Mouse (Mus musculus) T-helper 1 cell (primary cell): Measurements from ENCODE around the gene Prdm2.

Experiments used
- in situ Hi-C: fragments of 300-600 bp; cut with MboI, MseI; formaldehyde crosslinking; loops from one replicate; pipeline ENCODE4 v1.15.1; 2025; ENCODE audit warnings: high pct_unique_total_duplicates

Gene Prdm2

DNA sequence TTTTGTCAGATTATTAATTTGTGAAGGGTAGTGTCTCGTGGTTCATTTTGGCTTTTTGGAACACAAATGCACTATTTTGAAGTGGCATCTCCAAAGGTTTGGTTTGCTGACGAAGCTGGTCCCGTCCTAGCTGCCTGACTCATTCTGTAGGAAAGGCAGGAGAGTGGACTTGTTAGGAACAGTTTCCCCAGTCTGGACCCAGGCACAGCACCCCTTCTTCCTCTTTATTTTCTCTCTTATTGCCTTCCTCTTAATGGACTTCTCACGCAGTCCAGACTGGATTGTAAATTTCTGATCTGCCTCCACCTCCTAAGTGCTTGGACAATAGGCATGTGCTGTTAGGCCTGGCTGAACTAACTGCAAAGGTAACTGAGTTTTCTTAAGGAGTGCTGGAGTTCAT lies 57.8 kb downstream of the Prdm2 start:
- in situ Hi-C loops, result no loop called here

DNA sequence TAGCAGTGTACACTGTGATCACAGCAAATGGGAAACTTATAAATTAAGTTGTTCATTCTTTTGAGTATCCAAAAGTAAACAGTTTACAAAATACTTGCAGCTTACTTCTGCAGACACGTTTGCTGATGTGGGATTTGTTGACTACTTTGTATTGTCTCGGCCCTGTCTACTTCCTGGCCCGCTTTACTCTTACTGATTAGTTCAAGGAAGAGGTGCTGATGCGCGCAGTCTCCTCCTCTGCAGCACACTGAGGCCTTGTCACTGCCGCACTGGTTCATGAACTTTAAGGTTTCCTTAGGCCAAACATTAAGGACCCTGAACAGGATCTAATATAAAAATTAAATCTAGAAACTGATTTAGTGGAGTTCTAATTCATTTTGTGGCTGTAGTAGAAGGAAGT lies 58.2 kb downstream of the Prdm2 start:
- in situ Hi-C loops, result no loop called here

DNA sequence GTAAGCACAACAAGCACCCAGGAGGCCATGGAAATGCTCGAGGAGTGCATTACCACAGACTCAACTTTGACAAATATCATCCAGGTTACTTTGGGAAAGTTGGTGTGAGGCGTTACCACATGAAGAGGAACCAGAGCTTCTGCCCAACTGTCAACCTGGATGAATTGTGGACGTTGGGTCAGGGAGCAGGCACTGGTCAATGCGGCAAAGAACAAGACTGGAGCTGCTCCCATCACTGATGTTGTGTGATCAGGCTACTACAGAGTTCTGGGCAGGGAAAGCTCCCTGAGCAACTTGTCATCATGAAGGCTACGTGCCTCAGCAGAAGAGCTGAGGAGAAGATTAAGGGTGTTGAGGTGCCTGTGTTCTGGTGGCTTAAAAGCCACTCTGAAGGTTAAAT lies 60.2 kb downstream of the Prdm2 start:
- in situ Hi-C loops, result no loop called here

DNA sequence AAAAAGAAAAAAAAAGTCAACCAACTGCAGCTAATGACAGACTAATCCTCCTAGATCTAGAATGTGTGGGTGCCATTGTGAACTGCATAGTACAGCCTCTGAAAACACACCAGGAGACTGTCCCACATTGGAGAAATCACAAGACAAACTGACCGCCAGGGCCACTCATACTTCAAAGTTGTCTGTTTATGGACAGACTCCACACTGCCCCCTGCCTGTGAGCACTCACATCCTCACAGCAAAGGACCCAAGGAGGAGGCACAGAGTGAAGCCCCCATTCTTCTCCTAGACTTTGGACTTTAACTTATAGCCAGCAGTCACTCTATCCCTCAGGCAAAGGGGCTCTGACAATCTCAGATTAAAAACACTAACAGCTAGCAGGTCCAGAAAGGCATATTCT lies 61.5 kb downstream of the Prdm2 start:
- in situ Hi-C loops, result no loop called here

DNA sequence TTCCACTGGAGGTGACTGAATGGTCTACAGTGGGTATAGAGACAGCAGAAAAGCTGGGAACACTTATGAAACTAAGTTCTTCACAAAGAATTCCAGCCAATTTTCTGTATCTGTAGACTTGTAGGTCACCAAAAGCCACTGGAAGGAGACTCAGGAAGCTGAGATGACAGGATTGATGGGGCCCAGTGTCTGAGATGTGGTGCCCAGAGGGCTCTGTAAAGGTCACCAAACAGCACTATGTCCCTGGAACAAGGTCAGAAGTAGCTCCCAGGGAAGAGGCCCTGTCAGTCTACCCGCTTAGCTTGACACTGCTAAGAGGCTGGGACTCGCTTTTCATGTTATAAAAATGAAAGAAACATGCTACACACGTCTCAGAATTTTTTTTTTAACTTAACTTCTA lies 65.1 kb downstream of the Prdm2 start:
- in situ Hi-C loops, result no loop called here

DNA sequence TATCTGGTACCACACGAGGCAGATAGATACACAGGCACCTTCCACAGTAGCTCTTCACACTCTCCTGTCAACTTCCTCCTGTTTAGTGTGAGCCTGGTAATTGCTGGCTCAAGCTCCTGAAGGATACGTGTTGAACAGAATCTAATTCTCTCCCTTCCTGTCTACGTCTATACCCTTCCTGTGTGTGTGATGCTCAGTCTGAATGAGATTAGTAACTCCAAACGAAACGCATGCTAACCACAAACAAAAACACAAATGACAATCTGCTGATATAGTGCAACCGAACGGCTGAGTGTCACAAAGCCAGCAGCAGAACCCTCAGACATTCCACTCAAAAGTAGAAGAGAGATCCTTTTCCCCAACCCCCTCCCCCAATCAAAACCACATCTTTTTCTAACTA lies 69.2 kb downstream of the Prdm2 start:
- in situ Hi-C loops, result no loop called here

DNA sequence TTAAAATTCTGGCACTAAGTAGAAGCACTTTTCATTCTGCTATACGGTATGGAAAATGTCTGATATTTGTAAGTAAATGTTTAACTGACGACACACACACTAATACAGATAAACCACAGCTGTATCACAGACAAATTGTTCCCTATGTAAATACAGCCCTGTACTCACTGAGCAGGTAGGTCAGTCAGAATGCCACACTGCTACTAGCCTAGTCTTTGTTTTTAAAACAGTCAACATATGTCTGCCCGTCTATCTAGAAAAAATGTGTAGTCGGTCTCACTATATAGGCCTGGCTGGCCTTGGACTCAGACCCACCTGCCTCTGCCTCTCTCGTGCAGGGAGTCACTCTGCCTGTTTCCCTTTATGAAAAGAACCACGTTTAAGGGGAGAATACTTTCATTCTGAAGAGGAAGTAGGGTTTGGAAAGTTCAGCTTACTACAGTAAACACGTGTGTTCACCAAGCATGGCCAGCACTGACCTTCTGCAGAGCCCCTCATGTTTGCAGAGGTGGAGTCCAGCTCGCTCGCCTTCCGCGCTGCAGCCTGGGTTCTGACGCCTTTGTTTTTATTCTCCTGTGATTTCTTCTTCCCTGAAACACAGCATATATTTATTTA lies 71.0 kb downstream of the Prdm2 start:
- in situ Hi-C loops, result no loop called here

DNA sequence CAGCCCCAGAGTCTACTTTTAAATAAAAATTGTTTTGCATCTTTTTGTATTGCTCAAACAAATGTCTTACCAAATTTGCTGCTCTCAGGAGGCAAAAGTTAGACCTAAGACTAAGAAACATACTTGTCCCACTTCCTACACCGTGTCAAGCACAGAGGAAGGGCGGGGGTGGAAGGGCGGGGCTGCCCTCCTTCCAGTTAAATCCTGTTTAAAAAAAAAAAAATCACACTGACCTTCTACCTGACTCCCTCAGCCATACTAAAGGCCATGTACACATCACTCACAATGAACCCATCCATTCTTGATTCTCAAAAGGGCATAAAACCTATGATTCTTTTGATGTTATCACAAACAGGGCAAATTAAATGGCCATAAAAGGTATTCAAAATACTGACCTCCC lies 71.9 kb downstream of the Prdm2 start:
- in situ Hi-C loops, result no loop called here

DNA sequence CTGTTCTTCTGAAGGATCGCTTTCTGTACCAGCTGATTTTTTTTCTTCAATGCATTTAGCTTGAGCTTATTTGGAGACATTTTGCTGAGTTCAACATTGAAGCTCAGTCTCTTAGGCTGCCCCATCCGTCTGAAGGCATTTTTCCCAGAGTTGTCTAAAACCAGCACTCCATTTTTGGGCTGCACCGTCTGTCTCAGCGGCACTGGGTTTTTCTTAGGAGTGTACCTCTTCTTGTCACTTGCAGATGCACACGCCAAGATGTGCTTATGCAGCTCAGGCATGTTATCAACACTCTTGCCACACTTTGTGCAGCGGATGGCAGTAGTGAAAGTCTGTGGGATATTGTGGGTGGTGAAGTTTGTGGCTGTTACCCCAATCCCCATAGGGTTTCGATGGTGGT lies 80.4 kb downstream of the Prdm2 start:
- in situ Hi-C loops, result no loop called here

DNA sequence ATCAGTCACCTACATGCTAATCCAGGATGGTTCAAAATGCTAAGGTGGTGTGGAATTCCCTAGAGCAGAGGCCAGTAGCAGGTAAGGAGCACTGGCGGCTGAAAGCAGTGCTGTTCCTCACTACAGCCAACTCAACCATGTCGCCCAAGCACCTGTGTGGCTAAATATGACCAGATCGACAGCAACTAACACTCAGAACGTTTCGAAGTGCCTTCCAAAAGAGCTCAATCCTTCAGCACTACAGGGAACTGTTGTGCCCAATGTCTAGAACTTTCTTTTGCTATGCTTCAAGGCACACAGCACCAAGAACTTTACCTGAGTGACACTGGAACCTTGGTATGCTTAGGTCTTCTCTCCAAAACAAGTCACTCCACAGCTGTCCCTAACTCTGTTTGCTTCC lies 82.4 kb downstream of the Prdm2 start:
- in situ Hi-C loops, result no loop called here

DNA sequence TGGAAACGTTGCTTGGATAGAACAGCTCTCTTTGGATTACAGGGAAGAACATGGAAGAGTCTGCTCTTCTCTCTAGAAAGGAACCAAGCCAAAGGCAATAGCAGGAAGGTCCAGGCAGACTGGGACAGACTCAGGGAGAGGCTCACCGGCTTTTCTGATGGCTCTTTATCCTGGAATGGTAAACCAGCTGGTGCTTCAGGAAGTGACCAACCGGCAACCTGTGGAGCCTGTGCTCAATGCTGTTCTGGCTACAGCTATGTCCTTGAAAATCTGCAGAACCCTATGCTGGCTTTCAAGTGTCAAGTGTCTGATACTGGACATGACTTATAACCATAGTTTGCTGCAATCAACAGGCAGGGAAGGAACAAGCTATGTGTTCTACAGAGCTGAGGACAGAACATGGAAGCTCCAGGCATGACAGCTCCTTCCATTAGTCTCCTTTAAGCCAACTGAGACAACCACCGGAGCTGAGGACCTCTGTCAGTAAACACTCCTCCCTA lies 83.5 kb downstream of the Prdm2 start:
- in situ Hi-C loops, result no loop called here

DNA sequence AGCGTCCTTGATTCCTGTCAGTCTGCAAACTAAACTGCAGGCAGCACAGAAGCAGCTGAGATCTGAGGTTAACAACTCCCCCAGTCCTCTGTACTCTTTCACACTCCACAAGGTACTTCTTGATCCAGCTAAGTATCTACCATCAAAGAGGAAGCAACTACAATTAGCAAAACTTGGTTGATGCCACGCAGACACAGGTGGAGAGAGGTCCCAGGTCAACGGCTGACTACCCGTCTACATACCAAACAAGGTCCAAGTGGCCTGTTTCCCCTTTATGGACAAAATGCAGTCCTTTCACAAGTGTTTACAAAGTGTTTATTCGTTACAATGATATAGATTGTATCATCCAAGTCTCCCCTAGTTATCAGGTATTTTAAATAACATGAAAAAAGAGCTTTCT lies 85.6 kb downstream of the Prdm2 start:
- in situ Hi-C loops, result no loop called here

DNA sequence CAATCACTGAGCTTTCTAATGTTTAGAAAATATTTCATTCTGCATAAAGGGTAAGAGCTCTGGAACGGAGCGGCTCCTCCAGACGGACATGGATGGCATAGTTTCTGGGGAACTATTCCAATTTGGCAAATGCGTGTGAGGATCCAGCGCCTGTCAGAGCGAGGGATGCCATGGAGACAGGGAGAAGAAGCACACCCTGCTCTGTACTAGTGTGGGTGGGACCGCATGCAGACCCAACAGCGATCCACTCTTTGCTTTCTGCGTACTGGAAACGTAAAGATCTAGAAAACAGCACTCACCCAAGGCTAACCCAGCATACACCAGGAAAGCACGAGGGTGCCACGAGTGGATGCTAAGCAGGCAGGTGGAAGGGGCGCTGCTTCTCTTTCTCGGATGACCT lies 86.3 kb downstream of the Prdm2 start:
- in situ Hi-C loops, result no loop called here

DNA sequence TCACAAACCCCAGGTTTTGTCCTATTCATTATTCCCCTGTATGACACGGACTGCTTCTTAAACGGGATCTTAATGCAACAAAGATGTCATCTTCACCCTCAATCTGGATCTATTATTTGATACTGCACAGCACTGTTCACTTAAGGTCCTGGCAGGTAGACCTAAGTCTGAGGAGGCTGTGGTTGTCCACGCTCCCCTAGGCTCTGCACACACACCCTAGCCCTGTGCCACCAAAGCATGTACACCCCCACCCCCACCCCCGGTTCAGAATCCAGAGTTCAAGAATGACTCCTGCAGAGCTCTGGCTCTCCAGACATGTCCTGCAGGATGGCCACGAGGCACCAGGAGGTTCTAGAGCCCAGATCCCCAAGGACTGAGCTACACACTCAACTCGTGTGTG lies 87.5 kb downstream of the Prdm2 start:
- in situ Hi-C loops, result no loop called here

DNA sequence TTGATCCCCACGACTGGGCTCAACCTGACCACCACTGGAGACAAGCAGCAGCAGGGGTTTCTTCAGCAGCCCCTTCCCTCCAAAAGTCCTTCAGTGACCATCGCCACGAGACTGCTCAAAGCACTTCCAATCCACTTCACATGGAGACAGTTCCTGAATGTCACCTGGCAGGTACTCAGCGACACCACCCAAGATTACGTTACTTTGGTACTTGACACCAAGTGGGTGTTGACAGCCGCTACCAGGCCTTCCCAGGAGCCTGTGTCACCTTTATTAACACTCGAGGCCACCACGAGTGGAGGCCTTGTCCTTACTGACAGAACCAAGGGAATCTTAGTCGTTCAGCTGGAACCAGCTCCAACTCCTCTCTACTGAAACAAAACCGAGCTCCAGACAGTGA lies 89.8 kb downstream of the Prdm2 start:
- in situ Hi-C loops, result no loop called here

DNA sequence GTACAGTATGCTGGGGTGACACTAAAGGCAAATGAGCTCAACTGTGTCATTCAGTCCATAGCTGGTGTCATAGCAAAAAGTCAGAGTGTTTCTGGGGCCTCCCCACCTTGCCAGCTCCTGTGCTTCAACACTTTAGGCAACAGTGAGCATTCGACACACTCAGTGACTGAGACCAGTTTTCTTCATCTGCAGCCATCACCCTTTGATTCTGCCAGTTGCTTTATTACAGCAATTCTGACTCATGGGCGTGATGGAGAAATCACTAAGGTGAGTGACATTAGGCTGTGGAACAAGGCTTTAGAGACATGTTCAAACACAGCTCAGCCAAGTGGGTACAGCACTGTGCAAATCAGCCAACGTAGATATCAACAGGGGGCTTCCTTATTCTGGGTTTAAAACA lies 91.6 kb downstream of the Prdm2 start:
- in situ Hi-C loops, result no loop called here

DNA sequence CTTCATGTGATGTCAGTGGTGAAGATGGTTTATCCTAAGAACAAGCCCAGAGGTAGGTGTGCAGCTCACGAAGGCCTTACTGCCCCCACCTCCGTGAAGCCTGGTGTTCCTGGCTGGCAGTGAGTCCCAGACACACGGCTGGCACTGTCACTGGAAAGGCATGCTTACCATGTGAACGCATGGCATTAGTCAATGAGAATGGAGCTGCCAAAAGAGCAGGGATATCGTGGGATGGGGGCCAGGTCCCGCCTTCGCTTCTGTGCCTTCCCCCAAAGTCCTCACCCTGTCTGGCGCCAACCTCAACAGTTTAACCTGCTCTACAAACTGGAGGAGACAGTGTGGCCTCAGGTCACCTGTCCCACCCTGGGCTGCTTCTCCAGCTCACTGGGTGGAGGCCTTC lies 92.8 kb downstream of the Prdm2 start:
- in situ Hi-C loops, result no loop called here

DNA sequence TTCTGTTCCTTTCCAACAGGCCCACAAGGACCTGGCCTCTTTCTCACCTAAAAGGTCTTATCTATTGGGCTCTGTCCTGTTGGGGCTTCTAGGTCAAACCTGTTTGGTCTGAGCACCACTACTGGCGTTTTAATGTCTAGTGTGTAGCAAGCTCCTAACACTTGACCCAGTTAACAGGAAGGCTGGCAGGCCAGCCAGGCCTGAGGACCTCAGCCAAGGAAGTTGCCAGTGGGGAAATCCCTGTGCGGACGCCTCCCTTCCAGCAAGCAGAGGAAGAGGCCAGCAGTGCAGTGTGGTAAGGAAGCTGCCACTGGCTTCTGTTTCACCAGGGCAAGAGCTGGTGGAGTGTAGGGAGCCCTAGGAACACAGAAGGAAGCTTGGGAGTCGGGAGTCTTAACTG lies 94.0 kb downstream of the Prdm2 start:
- in situ Hi-C loops, result no loop called here

DNA sequence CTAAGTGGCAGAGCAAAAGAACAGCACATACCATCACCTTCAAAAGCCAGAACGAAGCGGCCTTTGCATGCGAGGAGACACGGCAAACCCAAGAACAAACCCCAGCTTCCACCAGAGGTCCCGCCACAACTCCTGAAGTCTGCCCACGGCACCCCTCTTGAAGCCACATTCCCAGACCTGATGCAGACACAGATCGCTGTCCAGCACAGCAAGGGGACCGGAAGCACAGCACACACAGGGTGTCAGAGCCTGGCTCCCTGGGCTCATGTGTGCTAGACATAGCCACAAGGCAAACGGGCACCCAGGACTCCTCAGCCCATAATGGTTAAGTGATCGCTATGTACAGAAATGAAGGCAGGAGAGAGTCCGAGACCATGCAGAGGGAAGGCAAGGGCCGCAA lies 96.9 kb downstream of the Prdm2 start:
- in situ Hi-C loops, result no loop called here

DNA sequence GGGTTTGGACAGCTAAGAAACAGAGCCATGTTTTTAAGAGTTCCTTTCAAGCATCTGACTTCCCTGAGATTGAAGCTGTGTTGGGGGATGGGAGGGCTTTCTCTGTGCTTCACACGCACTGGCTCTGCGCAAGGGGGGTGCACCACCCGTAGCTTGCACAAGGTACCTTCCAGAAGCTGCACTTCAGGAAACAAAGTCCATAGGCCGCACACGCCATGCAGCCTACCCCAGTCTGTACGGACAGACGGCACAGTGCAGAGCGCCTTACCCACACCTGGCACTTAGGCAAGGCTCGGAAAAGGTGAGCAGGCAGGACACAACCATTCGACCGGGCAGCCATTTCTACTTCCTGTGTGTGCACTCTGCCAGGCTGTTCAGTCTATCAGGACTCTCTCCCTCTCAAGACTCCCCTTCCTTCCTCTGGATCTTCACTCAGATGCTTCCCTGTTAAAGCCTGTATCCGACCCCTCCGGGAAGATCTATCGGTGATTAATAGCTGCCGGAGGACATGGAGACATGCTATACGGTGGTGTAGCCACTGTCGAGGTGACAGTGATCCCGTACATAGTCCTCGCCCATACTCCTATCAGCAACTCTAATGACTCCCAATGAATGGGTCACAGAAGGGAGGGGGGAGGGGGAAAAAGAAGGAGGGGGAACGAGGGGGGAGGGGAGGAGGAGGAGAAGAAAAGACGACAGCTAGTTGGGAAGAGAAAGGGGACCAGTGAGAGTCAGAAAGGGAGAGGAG lies 98.4 kb downstream of the Prdm2 start:
- in situ Hi-C loops, result no loop called here

DNA sequence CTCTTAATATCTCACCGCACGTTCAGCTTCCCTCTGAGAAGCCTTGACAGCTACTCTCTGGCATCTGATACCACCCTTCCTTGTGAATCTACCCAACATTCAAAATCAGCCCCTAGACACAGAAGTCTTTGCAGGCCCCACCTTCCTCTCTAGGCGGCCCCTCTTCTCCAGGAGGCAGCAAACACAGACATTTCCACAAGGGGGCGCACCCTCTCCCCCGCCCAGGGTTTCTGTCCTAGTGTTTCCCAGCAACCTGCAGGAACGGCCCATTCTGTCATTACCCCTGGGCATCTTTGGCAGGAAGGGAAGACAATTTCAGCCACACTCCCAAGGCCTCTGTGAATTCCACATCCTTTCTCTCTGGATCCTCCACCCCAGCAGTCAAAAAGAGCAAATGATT lies 99.8 kb downstream of the Prdm2 start:
- in situ Hi-C loops, result no loop called here

DNA sequence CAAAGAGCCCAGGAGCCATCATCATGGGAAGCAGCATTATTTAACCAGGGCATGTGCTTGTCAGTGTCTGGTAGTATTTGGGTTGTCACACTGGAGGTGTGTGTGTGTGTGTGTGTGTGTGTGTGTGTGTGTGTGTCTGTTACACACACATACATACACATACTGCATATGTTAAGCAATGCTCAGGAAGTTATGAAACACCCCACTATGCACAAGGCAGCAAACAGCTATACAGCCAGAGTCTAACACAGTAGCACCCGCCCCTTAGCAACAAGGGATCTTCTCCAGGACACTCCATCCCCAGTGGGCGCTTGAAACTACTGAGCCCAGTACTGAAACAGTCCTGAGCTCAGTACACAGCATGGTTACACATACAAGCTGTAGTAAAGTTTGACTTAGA lies 100.4 kb downstream of the Prdm2 start:
- in situ Hi-C loops, result no loop called here

DNA sequence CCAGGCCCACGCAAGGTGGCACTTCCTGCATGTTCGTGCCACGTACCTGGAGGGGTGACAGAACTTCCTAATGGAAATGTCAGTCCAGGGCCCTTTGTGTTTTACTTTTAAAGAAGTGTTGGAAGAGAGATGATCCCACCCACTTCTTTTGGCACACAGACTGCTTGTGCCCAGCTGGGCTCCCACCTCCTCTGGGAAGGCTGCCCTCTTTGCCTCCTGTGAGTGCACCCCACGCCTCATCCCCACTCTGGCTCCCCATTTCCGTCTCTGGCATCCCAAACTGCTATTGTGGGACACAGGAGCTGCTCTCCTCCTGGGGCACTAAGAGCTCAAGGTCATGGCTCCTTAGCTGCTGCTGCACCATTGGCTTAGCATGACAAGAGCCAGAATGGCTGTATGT lies 100.9 kb downstream of the Prdm2 start:
- in situ Hi-C loops, result no loop called here

DNA sequence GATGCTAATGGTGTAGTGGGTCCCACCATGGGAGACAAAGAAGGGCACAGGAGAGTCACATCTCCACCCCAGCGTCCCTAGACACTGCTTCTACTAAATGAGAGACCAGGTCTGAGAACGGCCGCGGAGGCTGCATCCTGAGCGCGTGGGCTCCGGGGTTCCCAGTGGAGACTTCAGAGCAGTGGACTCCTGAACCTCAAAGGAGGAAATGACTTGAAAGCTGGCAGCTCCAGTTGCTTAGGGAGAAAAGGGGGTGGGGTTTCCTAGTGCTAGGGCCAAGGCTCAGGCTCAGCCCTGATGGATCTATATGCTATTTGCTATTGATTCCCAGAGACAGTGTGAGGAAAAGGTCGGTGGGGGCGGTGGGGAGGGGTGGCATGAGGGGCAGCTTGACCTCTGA lies 104.2 kb downstream of the Prdm2 start:
- in situ Hi-C loops, result no loop called here
